Mouse (Mus musculus): Measurements from ENCODE around the gene Jade1.
A peak's percentile ranks its signal among the peaks of the same experiment; 100 is the strongest.

The Jade1 gene

DNA sequence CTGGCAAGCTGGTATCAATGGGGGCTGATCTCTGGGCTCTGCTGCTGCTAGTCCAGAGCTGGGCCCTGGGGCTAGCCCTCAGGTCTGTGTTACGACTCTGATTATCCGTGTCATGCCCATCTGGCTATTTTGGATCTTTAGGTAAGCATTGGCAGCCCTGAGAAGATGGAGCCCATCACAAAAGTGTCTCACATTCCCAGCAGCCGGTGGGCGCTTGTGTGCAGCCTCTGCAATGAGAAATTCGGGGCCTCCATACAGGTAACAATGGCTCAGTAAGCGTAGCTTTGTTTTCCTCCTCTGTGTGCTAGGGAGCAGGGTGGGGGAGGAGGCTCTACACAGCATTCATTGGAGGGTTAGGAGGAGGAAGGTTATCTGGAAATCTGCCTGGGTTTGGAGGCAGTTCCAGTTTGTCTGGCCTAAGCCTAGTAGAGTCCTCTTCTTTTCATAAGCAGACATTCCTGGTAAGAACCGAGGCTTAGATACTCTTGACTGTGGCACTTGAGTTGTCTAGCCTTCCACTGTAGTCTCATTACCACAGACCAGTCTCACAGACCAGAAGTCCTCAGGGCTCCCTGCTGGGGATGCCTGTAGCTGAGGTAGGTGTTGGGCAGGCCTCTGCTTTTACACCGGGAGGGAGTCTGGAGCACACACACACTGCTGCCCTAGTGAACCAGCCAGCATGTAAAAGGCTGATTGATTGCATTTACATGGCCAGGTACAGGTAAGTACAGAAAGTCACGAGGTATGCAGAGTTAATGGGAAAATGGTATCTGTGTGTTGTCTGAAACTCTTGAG, 45.9 kb downstream of the Jade1 start:
- H3K4me3 ChIP-seq (replicated peaks; ENCODE audit: low read length) = peak overlapping the region; percentile 21
- TF ChIP-seq NANOG (IDR thresholded peaks at IDR 0.05; ENCODE audit: borderline replicate concordance, low read length) = no peak
- no peak for TF ChIP-seq POU5F1 (IDR thresholded peaks at IDR 0.05; ENCODE audit: borderline replicate concordance, low read length)
- no peak for TF ChIP-seq CTCF (conservative IDR thresholded peaks at IDR 0.05; ENCODE audit: low read length)
- H3K4me1 ChIP-seq (replicated peaks; ENCODE audit: low read depth, low read length) = peaks cover 98% of the 10 kb centered on the region
- H3K9me3 ChIP-seq (ENCODE audit: low read length) = no peaks in the 10 kb centered on the region
- peaks cover 98% of the 10 kb centered on the region for H3K36me3 ChIP-seq (ENCODE audit: insufficient read depth, low read length)
- no peaks in the 10 kb centered on the region for H3K27me3 ChIP-seq (ENCODE audit: insufficient read depth, low read length)

DNA sequence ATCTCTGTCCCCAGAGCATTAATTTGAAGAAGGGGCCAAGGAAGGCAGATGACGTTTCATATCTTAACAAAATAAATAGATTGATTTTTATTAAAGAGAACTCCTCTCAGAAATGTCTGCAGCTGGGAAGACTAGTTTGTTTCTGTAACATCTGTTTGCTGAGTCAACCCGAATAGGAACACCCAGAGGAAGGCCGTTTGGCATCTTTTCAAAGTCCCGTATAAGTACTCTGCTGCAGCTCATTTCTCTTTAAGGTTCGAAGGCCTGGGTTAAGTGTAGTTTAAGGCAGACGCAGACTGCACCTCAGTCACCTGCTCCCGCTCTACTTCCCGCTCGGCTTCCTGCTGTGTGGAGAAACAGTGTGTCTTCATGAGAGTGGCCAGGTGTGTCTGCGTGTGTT, 47.4 kb downstream of the Jade1 start:
- no peaks in the 10 kb centered on the region for H3K27me3 ChIP-seq (ENCODE audit: insufficient read depth, low read length)
- H3K4me1 ChIP-seq (replicated peaks; ENCODE audit: low read depth, low read length) = peaks cover 98% of the 10 kb centered on the region
- no peaks in the 10 kb centered on the region for H3K9me3 ChIP-seq (ENCODE audit: low read length)
- H3K36me3 ChIP-seq (ENCODE audit: insufficient read depth, low read length) = peaks cover 98% of the 10 kb centered on the region
- no peak for TF ChIP-seq CTCF (conservative IDR thresholded peaks at IDR 0.05; ENCODE audit: low read length)
- TF ChIP-seq POU5F1 (IDR thresholded peaks at IDR 0.05; ENCODE audit: borderline replicate concordance, low read length) = no peak
- no peak for TF ChIP-seq NANOG (IDR thresholded peaks at IDR 0.05; ENCODE audit: borderline replicate concordance, low read length)
- H3K4me3 ChIP-seq (replicated peaks; ENCODE audit: low read length) = no peak overlapping the region

DNA sequence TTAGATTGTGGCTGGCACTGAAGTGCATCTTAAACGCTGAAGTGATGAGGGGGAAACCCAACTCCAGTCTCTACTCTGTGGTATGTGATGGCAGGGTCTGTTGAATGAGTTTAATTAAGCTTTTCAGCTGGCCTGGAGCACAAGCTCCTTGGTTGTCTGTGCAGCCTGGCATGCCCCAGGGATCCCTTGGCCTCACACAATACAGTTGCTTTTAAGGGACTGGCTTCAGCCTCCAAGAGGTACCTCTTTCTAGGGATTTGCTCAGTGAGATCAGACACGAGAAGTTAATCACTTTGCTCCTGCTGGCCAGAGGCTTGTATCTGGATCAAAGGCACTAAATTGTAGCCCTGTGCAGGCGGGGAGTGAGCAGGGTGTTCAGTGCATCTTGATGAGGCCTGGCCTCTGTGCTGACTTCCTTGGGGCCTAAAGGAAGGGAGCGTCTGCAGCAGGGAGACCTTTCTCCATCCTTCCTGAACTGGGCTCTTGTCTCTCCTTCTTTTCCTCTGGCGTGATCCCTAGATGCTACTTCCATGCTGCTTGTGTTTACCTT, 48.0 kb downstream of the Jade1 start:
- Histone ChIP-seq H3K27me3 (ENCODE audit: insufficient read depth, low read length) (no peaks in the 10 kb centered on the region), H3K4me1 (replicated peaks; ENCODE audit: low read depth, low read length) (peaks cover 98% of the 10 kb centered on the region), H3K9me3 (ENCODE audit: low read length) (no peaks in the 10 kb centered on the region), H3K4me3 (replicated peaks; ENCODE audit: low read length) (no peak overlapping the region), H3K36me3 (ENCODE audit: insufficient read depth, low read length) (peaks cover 98% of the 10 kb centered on the region)
- no peak for TF ChIP-seq NANOG (IDR thresholded peaks at IDR 0.05; ENCODE audit: borderline replicate concordance, low read length)
- no peak for TF ChIP-seq CTCF (conservative IDR thresholded peaks at IDR 0.05; ENCODE audit: low read length)
- no peak for TF ChIP-seq POU5F1 (IDR thresholded peaks at IDR 0.05; ENCODE audit: borderline replicate concordance, low read length)

DNA sequence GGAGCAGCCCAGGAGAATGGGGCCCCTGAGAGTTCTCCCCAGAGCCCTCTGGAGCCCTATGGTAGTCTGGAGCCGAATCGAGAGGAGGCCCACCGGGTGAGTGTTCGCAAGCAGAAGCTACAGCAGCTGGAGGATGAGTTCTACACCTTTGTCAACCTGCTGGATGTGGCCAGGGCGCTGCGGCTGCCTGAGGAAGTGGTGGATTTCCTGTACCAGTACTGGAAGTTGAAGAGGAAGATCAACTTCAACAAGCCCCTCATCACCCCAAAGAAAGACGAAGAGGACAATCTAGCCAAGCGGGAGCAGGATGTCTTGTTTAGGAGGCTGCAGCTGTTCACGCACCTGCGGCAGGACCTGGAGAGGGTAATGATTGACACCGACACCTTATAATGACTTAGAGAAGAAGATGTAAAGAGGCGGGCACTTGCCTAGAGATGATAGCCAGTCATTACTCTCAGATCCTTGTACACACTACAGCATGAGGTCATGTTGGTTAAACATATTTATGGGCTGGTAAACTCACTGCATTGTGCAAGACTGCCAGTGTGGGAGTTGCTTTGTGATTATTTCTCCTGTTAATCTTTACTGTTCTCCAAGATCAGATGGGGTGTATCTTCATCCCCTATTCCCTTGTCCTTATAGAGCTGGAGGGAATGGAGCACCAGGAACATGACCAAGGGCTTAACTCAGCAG, 49.2 kb downstream of the Jade1 start:
- H3K4me3 ChIP-seq (replicated peaks; ENCODE audit: low read length) = no peak overlapping the region; the same call in 1 of the 2 replicates
- H3K4me1 ChIP-seq (replicated peaks; ENCODE audit: low read depth, low read length) = peaks cover 98% of the 10 kb centered on the region
- H3K9me3 ChIP-seq (ENCODE audit: low read length) = no peaks in the 10 kb centered on the region
- H3K27me3 ChIP-seq (ENCODE audit: insufficient read depth, low read length) = no peaks in the 10 kb centered on the region
- peaks cover 98% of the 10 kb centered on the region for H3K36me3 ChIP-seq (ENCODE audit: insufficient read depth, low read length)
- no peak for TF ChIP-seq POU5F1 (IDR thresholded peaks at IDR 0.05; ENCODE audit: borderline replicate concordance, low read length)
- no peak for TF ChIP-seq NANOG (IDR thresholded peaks at IDR 0.05; ENCODE audit: borderline replicate concordance, low read length)
- no peak for TF ChIP-seq CTCF (conservative IDR thresholded peaks at IDR 0.05; ENCODE audit: low read length)

DNA sequence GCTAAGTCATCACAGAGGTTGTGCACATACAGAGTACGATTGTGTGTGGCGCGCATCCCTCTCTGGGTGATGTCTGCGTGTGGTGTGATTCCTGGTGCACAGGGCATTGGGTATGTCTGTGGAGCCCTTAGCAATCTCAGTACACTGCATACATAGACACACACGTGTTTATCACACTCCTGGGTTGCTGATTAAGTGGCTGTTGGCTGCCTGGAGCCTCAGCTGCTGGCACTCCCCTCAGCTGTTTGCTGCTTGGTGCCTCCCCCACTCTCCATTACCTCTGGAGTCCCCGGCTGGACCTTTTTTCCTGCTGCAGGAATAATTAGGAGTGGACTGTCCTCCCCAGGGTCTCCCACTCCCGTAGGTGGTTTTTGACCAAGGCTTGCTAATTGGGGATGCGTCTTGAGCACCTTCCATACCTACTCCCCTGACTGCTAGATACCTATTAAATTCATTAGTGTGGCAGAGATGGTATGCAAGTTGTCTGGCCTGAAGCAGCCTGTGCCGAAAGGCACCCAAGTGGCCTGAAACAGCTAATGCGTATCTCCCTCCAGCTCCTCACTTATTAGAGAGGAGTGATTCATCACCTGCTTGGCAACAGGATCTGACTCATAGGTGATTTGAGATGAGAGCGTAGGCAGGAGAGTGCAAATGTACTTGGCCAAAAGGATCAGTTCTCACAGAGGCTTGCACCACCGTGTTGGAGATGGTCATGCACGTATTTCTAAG, 50.2 kb downstream of the Jade1 start:
- Histone ChIP-seq H3K4me1 (replicated peaks; ENCODE audit: low read depth, low read length) (peaks cover 99% of the 10 kb centered on the region), H3K4me3 (replicated peaks; ENCODE audit: low read length) (no peak overlapping the region), H3K9me3 (ENCODE audit: low read length) (no peaks in the 10 kb centered on the region), H3K27me3 (ENCODE audit: insufficient read depth, low read length) (no peaks in the 10 kb centered on the region), H3K36me3 (ENCODE audit: insufficient read depth, low read length) (peaks cover 99% of the 10 kb centered on the region)
- TF ChIP-seq NANOG (IDR thresholded peaks at IDR 0.05; ENCODE audit: borderline replicate concordance, low read length) (no peak), POU5F1 (IDR thresholded peaks at IDR 0.05; ENCODE audit: borderline replicate concordance, low read length) (no peak), CTCF (conservative IDR thresholded peaks at IDR 0.05; ENCODE audit: low read length) (no peak)

DNA sequence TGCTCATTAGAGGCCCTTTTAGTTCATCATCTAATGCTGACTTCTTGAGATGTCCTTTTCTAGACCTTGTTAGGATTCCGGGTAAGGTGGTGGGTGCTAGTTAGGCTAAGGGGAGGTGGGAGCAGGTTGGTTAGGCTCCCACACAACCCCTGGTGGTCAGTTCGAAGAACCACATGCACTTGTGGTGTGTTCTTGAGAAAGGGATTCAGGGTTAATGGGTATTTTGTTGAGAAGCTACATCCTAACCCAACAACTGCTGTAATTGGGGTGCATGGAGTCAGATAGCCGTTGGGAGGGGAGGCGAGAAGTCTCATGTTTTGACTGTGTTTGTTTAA, 50.8 kb downstream of the Jade1 start:
- H3K36me3 ChIP-seq (ENCODE audit: insufficient read depth, low read length) = peaks cover 99% of the 10 kb centered on the region
- H3K4me1 ChIP-seq (replicated peaks; ENCODE audit: low read depth, low read length) = peaks cover 98% of the 10 kb centered on the region
- no peaks in the 10 kb centered on the region for H3K9me3 ChIP-seq (ENCODE audit: low read length)
- no peaks in the 10 kb centered on the region for H3K27me3 ChIP-seq (ENCODE audit: insufficient read depth, low read length)
- TF ChIP-seq POU5F1 (IDR thresholded peaks at IDR 0.05; ENCODE audit: borderline replicate concordance, low read length) (no peak), CTCF (conservative IDR thresholded peaks at IDR 0.05; ENCODE audit: low read length) (peak; percentile 35; the same call in 1 of the 2 replicates)
- H3K4me3 ChIP-seq (replicated peaks; ENCODE audit: low read length) = no peak overlapping the region

DNA sequence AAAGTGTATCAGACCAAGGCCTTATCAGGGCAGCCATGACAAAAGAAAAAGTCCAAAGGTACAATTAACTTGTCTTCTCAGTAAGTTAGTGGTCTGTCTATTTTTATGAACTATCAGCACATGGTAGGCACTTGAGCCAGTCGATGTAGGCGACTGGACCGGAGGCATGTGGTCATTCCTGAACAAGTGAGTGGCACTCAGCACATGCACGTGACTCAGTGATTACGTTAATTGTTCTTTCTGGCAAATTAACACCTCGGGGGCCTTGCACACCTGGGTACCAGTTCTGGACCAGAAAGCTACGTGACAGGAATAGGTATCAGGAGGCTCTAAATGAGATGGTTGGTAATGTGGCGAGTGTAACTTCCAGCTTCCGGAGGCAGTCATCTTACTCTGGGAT, 51.5 kb downstream of the Jade1 start:
- no peaks in the 10 kb centered on the region for H3K9me3 ChIP-seq (ENCODE audit: low read length)
- peaks cover 98% of the 10 kb centered on the region for H3K4me1 ChIP-seq (replicated peaks; ENCODE audit: low read depth, low read length)
- no peak overlapping the region for H3K4me3 ChIP-seq (replicated peaks; ENCODE audit: low read length)
- no peaks in the 10 kb centered on the region for H3K27me3 ChIP-seq (ENCODE audit: insufficient read depth, low read length)
- peaks cover 99% of the 10 kb centered on the region for H3K36me3 ChIP-seq (ENCODE audit: insufficient read depth, low read length)
- TF ChIP-seq NANOG (IDR thresholded peaks at IDR 0.05; ENCODE audit: borderline replicate concordance, low read length) (no peak), POU5F1 (IDR thresholded peaks at IDR 0.05; ENCODE audit: borderline replicate concordance, low read length) (no peak), CTCF (conservative IDR thresholded peaks at IDR 0.05; ENCODE audit: low read length) (no peak)

DNA sequence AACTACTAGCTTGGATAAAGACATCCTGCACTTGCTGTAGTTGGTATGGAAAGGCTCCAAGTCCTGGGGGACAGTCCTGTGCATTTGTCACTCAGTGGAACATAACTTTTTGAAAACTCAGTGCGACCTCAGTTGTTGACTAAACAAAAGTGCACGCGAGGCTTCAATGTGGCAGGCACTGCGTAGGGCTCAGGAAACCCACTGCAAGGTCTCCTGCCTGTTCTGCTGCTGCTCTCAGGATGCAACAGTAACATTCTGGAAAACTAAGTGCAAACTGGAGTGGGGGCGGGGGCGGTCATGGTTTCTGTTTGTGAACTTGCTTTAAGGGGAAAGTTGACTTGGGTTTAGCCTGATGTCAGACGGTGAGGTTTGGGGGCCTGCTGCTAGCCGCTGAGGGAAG, 51.9 kb downstream of the Jade1 start:
- H3K4me1 ChIP-seq (replicated peaks; ENCODE audit: low read depth, low read length) = peaks cover 96% of the 10 kb centered on the region
- no peak for TF ChIP-seq NANOG (IDR thresholded peaks at IDR 0.05; ENCODE audit: borderline replicate concordance, low read length)
- TF ChIP-seq POU5F1 (IDR thresholded peaks at IDR 0.05; ENCODE audit: borderline replicate concordance, low read length) = no peak
- TF ChIP-seq CTCF (conservative IDR thresholded peaks at IDR 0.05; ENCODE audit: low read length) = no peak
- peaks cover 100% of the 10 kb centered on the region for H3K36me3 ChIP-seq (ENCODE audit: insufficient read depth, low read length)
- H3K27me3 ChIP-seq (ENCODE audit: insufficient read depth, low read length) = no peaks in the 10 kb centered on the region
- H3K9me3 ChIP-seq (ENCODE audit: low read length) = no peaks in the 10 kb centered on the region
- no peak overlapping the region for H3K4me3 ChIP-seq (replicated peaks; ENCODE audit: low read length)

Data from E14TG2a.4 (cell line).